Mouse (Mus musculus): ENCODE results near the gene Hba-a1. TPM values are rescaled to one million over a fixed set of nuclear protein-coding genes. Genes with fewer than 3 reads are reported as not detected.

Gene Hba-a1
- polyA plus RNA-seq, 1 experiment from 2014 or later: 7,188 TPM

GRCm38 (mm10) chr11:32303455-32303854, 20.1 kb downstream of the Hba-a1 start:
- H3K4me3 ChIP-seq (ENCODE audit: low read depth, low read length): no peak overlapping the region

GRCm38 (mm10) chr11:32307006-32307405, 23.7 kb downstream of the Hba-a1 start:
- Histone ChIP-seq H3K9ac (ENCODE audit: low read depth, low read length) (no peak overlapping the region), H3K4me1 (ENCODE audit: control insufficient read depth, insufficient read depth, low read length) (no peaks in the 10 kb centered on the region), H3K27ac (replicated peaks; ENCODE audit: low read depth, low read length) (no peak overlapping the region), H3K27me3 (replicated peaks; ENCODE audit: control insufficient read depth, insufficient read depth, low read length) (no peaks in the 10 kb centered on the region), H3K9me3 (ENCODE audit: control insufficient read depth, low read length) (no peaks in the 10 kb centered on the region), H3K4me2 (ENCODE audit: low read depth, low read length) (no peak overlapping the region), H3K36me3 (ENCODE audit: control insufficient read depth, insufficient read depth, low read length) (no peaks in the 10 kb centered on the region), H3K4me3 (ENCODE audit: low read depth, low read length) (no peak overlapping the region)
- WGBS: 75% methylated on average over 1 of the region's 1 CpGs
- ATAC-seq (ENCODE audit: low read depth): no peak
- DNase-seq (ENCODE audit: low spot score): no peak

More at GRCm38 (mm10) chr11:32303455-32303854, 20.1 kb downstream of the Hba-a1 start:
- no peak overlapping the region for H3K9ac ChIP-seq (ENCODE audit: low read depth, low read length)
- ATAC-seq (ENCODE audit: low read depth) (no peak), DNase-seq (ENCODE audit: low spot score) (no peak)
- WGBS: 82% methylated on average over 1 of the region's 1 CpGs
- no peaks in the 10 kb centered on the region for H3K4me1 ChIP-seq (ENCODE audit: control insufficient read depth, insufficient read depth, low read length)
- H3K4me2 ChIP-seq (ENCODE audit: low read depth, low read length): no peak overlapping the region
- H3K36me3 ChIP-seq (ENCODE audit: control insufficient read depth, insufficient read depth, low read length): no peaks in the 10 kb centered on the region
- H3K27me3 ChIP-seq (replicated peaks; ENCODE audit: control insufficient read depth, insufficient read depth, low read length): peaks cover 9% of the 10 kb centered on the region
- H3K9me3 ChIP-seq (ENCODE audit: control insufficient read depth, low read length): no peaks in the 10 kb centered on the region
- no peak overlapping the region for H3K27ac ChIP-seq (replicated peaks; ENCODE audit: low read depth, low read length)

- no peak overlapping the region for H3K9ac ChIP-seq (ENCODE audit: low read depth, low read length)
- 56% methylated on average over 4 of the region's 4 CpGs for WGBS
- H3K4me3 ChIP-seq (ENCODE audit: low read depth, low read length): no peak overlapping the region
- ATAC-seq (ENCODE audit: low read depth) (no peak), DNase-seq (ENCODE audit: low spot score) (no peak)
- H3K27ac ChIP-seq (replicated peaks; ENCODE audit: low read depth, low read length): no peak overlapping the region
- no peaks in the 10 kb centered on the region for H3K9me3 ChIP-seq (ENCODE audit: control insufficient read depth, low read length)
- no peaks in the 10 kb centered on the region for H3K36me3 ChIP-seq (ENCODE audit: control insufficient read depth, insufficient read depth, low read length)
- no peaks in the 10 kb centered on the region for H3K27me3 ChIP-seq (replicated peaks; ENCODE audit: control insufficient read depth, insufficient read depth, low read length)
- H3K4me2 ChIP-seq (ENCODE audit: low read depth, low read length): no peak overlapping the region
- H3K4me1 ChIP-seq (ENCODE audit: control insufficient read depth, insufficient read depth, low read length): no peaks in the 10 kb centered on the region
Measured at GRCm38 (mm10) chr11:32309446-32309845, 26.1 kb downstream of the Hba-a1 start.

GRCm38 (mm10) chr11:32309928-32310327, 26.6 kb downstream of the Hba-a1 start:
- Histone ChIP-seq H3K9ac (ENCODE audit: low read depth, low read length) (no peak overlapping the region), H3K4me1 (ENCODE audit: control insufficient read depth, insufficient read depth, low read length) (no peaks in the 10 kb centered on the region), H3K36me3 (ENCODE audit: control insufficient read depth, insufficient read depth, low read length) (no peaks in the 10 kb centered on the region), H3K9me3 (ENCODE audit: control insufficient read depth, low read length) (no peaks in the 10 kb centered on the region), H3K27ac (replicated peaks; ENCODE audit: low read depth, low read length) (no peak overlapping the region), H3K27me3 (replicated peaks; ENCODE audit: control insufficient read depth, insufficient read depth, low read length) (no peaks in the 10 kb centered on the region), H3K4me2 (ENCODE audit: low read depth, low read length) (no peak overlapping the region), H3K4me3 (ENCODE audit: low read depth, low read length) (no peak overlapping the region)
- 50% methylated on average over 3 of the region's 3 CpGs for WGBS
- ATAC-seq (ENCODE audit: low read depth): no peak
- DNase-seq (ENCODE audit: low spot score): no peak

- H3K9ac ChIP-seq (ENCODE audit: low read depth, low read length): no peak overlapping the region
- no peaks in the 10 kb centered on the region for H3K9me3 ChIP-seq (ENCODE audit: control insufficient read depth, low read length)
- H3K36me3 ChIP-seq (ENCODE audit: control insufficient read depth, insufficient read depth, low read length): no peaks in the 10 kb centered on the region
- DNase-seq (ENCODE audit: low spot score) (no peak), ATAC-seq (ENCODE audit: low read depth) (no peak)
- H3K4me2 ChIP-seq (ENCODE audit: low read depth, low read length): no peak overlapping the region
- H3K4me1 ChIP-seq (ENCODE audit: control insufficient read depth, insufficient read depth, low read length): no peaks in the 10 kb centered on the region
- no peak overlapping the region for H3K4me3 ChIP-seq (ENCODE audit: low read depth, low read length)
- WGBS: 79% methylated on average over 3 of the region's 3 CpGs
- no peaks in the 10 kb centered on the region for H3K27me3 ChIP-seq (replicated peaks; ENCODE audit: control insufficient read depth, insufficient read depth, low read length)
- H3K27ac ChIP-seq (replicated peaks; ENCODE audit: low read depth, low read length): no peak overlapping the region
Measured at GRCm38 (mm10) chr11:32316009-32316408, 32.7 kb downstream of the Hba-a1 start.

GRCm38 (mm10) chr11:32320507-32321195, 37.3 kb downstream of the Hba-a1 start:
- Histone ChIP-seq H3K9me3 (ENCODE audit: control insufficient read depth, low read length) (no peaks in the 10 kb centered on the region), H3K36me3 (ENCODE audit: control insufficient read depth, insufficient read depth, low read length) (no peaks in the 10 kb centered on the region), H3K4me1 (ENCODE audit: control insufficient read depth, insufficient read depth, low read length) (no peaks in the 10 kb centered on the region), H3K4me3 (ENCODE audit: low read depth, low read length) (no peak overlapping the region), H3K27me3 (replicated peaks; ENCODE audit: control insufficient read depth, insufficient read depth, low read length) (0 out of 2 replicates have a peak, but pooled peaks cover 3% of the 10 kb centered on the region), H3K9ac (ENCODE audit: low read depth, low read length) (no peak overlapping the region), H3K27ac (replicated peaks; ENCODE audit: low read depth, low read length) (no peak overlapping the region), H3K4me2 (ENCODE audit: low read depth, low read length) (no peak overlapping the region)
- 62% methylated on average over 11 of the region's 11 CpGs for WGBS
- no peak for DNase-seq (ENCODE audit: low spot score)
- ATAC-seq (ENCODE audit: low read depth): peak; percentile 15; the same call in 1 of the 2 replicates

- H3K9ac ChIP-seq (ENCODE audit: low read depth, low read length): no peak overlapping the region
- H3K4me1 ChIP-seq (ENCODE audit: control insufficient read depth, insufficient read depth, low read length): no peaks in the 10 kb centered on the region
- H3K36me3 ChIP-seq (ENCODE audit: control insufficient read depth, insufficient read depth, low read length): no peaks in the 10 kb centered on the region
- no peak overlapping the region for H3K4me2 ChIP-seq (ENCODE audit: low read depth, low read length)
- WGBS: 35% methylated on average over 8 of the region's 8 CpGs
- no peak for ATAC-seq (ENCODE audit: low read depth)
- peak; percentile 74 for DNase-seq (ENCODE audit: low spot score)
- H3K9me3 ChIP-seq (ENCODE audit: control insufficient read depth, low read length): no peaks in the 10 kb centered on the region
- no peak overlapping the region for H3K4me3 ChIP-seq (ENCODE audit: low read depth, low read length)
- no peak overlapping the region for H3K27ac ChIP-seq (replicated peaks; ENCODE audit: low read depth, low read length)
- 0 out of 2 replicates have a peak, but pooled peaks cover 3% of the 10 kb centered on the region for H3K27me3 ChIP-seq (replicated peaks; ENCODE audit: control insufficient read depth, insufficient read depth, low read length)
Measured at GRCm38 (mm10) chr11:32321196-32321565, 37.9 kb downstream of the Hba-a1 start.

- no peak overlapping the region for H3K27ac ChIP-seq (replicated peaks; ENCODE audit: low read depth, low read length)
- H3K36me3 ChIP-seq (ENCODE audit: control insufficient read depth, insufficient read depth, low read length): no peaks in the 10 kb centered on the region
- peak; percentile 80 for ATAC-seq (ENCODE audit: low read depth)
- peak overlapping the region; percentile 45; the same call in 1 of the 2 replicates for H3K9ac ChIP-seq (ENCODE audit: low read depth, low read length)
- no peaks in the 10 kb centered on the region for H3K4me1 ChIP-seq (ENCODE audit: control insufficient read depth, insufficient read depth, low read length)
- peak overlapping the region; percentile 54 for H3K4me2 ChIP-seq (ENCODE audit: low read depth, low read length)
- peak overlapping the region; percentile 20 for H3K4me3 ChIP-seq (ENCODE audit: low read depth, low read length)
- no peaks in the 10 kb centered on the region for H3K9me3 ChIP-seq (ENCODE audit: control insufficient read depth, low read length)
- WGBS: 14% methylated on average over 15 of the region's 15 CpGs
- DNase-seq (ENCODE audit: low spot score): peak; percentile 89
- 0 out of 2 replicates have a peak, but pooled peaks cover 3% of the 10 kb centered on the region for H3K27me3 ChIP-seq (replicated peaks; ENCODE audit: control insufficient read depth, insufficient read depth, low read length)
Measured at GRCm38 (mm10) chr11:32324609-32325008, 41.3 kb downstream of the Hba-a1 start.

- no peak overlapping the region for H3K27ac ChIP-seq (replicated peaks; ENCODE audit: low read depth, low read length)
- WGBS: 44% methylated on average over 6 of the region's 6 CpGs
- no peaks in the 10 kb centered on the region for H3K36me3 ChIP-seq (ENCODE audit: control insufficient read depth, insufficient read depth, low read length)
- ATAC-seq (ENCODE audit: low read depth): 0 out of 2 replicates have a peak, but pooled peaks have one; percentile 70
- H3K9ac ChIP-seq (ENCODE audit: low read depth, low read length): no peak overlapping the region
- no peaks in the 10 kb centered on the region for H3K9me3 ChIP-seq (ENCODE audit: control insufficient read depth, low read length)
- peaks cover 6% of the 10 kb centered on the region; the same call in 1 of the 2 replicates for H3K4me1 ChIP-seq (ENCODE audit: control insufficient read depth, insufficient read depth, low read length)
- H3K4me2 ChIP-seq (ENCODE audit: low read depth, low read length): no peak overlapping the region
- no peak overlapping the region for H3K4me3 ChIP-seq (ENCODE audit: low read depth, low read length)
- H3K27me3 ChIP-seq (replicated peaks; ENCODE audit: control insufficient read depth, insufficient read depth, low read length): no peaks in the 10 kb centered on the region
- peak; percentile 73 for DNase-seq (ENCODE audit: low spot score)
Measured at GRCm38 (mm10) chr11:32331075-32331474, 47.8 kb downstream of the Hba-a1 start.
